8 mouse cellular contexts compared by ENCODE assay signal in the genomic region with DNA sequence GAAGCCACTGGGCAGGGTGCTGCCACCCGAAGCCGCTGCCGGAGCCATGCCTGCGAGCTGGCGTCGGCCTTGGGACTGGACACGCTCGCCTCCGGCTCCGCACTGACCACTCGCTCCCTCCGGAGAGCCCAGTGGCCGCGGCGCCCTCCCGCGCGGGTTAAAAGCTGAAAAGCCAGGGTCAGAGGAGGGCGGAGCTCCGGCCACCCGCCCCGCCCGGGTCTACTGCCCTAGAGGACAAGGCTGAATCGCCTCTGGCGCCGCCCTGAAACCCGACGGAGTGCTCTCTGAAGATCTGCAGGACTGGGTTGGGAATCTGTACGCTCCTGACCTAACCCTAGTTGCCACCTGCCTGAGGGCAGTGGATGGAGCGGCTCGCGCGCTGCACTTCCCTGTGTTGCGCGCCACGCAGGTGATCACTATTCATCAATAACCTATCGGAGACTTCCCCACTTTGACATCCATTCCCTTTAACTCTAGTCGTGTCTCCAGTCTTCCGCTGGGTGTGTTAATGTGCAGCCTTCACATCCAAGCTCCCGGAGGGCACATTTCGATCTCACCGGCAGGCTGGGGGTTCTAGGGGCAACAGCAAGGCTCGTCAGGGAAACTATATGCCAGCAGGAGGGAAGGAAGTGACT. TPM values are rescaled to one million over a fixed set of nuclear protein-coding genes. Genes with fewer than 3 reads are reported as not detected.
DNase-seq lines count a peak whose midpoint lies in the region; ATAC-seq and TF ChIP-seq lines count a peak whose summit lies in the region.

Gene Mal, minus strand, starts transcription at position 610 of the 635 bp plus-strand sequence.

- DNase-seq in R1 (ENCODE audit: low read depth, low spot score) = peak; percentile 27
- peak; percentile 18 for DNase-seq in cerebellum, adult 8-10 months
- DNase-seq in gastrocnemius, postnatal 10 days = peak; percentile 41
- DNase-seq in intestine, embryonic 14.5 days (ENCODE audit: low spot score) = peak; percentile 57
- peak; percentile 24 to 34 for DNase-seq in left cerebral cortex, adult 2 months (ENCODE audit: extremely low spot score in 1 of 2, low spot score in 2 of 2)
- peak; percentile 64 for DNase-seq in lung, postnatal 25 days (ENCODE audit: low spot score)
- DNase-seq in c-Kit-positive CD71-positive TER-119-positive erythroid progenitor cells, embryonic 14.5 days (ENCODE audit: low spot score) = no peak

- H3K9me3 ChIP-seq in intestine, embryonic 14.5 days (ENCODE audit: control insufficient read depth, low read length) = no peaks in the 10 kb centered on the region

- peak within 1 kb of the TSS; percentile 34 for H3K4me3 ChIP-seq in intestine, embryonic 14.5 days (ENCODE audit: low read depth, low read length)
- H3K4me3 ChIP-seq in left cerebral cortex, adult 2 months = peak within 1 kb of the TSS; percentile 43
- H3K4me3 ChIP-seq in small intestine, adult 2 months (ENCODE audit: low read depth, low read length) = peak within 1 kb of the TSS; percentile 52

- H3K4me1 ChIP-seq in intestine, embryonic 14.5 days (replicated peaks; ENCODE audit: control insufficient read depth, insufficient read depth, low read length) = peaks cover 7% of the 10 kb centered on the region; the same call in 1 of the 2 replicates
- H3K4me1 ChIP-seq in small intestine, adult 2 months (ENCODE audit: control insufficient read depth, insufficient read depth, insufficient read length, low read length) = peaks cover 4% of the 10 kb centered on the region; the same call in 1 of the 2 replicates

- no peak within 1 kb of the TSS for H3K9ac ChIP-seq in intestine, embryonic 14.5 days (ENCODE audit: low read length)

- no peaks in the 10 kb centered on the region for H3K36me3 ChIP-seq in intestine, embryonic 14.5 days (ENCODE audit: control insufficient read depth, insufficient read depth, low read length)
- H3K36me3 ChIP-seq in small intestine, adult 2 months (ENCODE audit: control insufficient read depth, insufficient read depth, low read length) = no peaks in the 10 kb centered on the region

- peaks cover 56% of the 10 kb centered on the region for H3K27me3 ChIP-seq in intestine, embryonic 14.5 days (replicated peaks; ENCODE audit: control insufficient read depth, insufficient read depth, low read length)
- peaks cover 27% of the 10 kb centered on the region for H3K27me3 ChIP-seq in small intestine, adult 2 months (ENCODE audit: control insufficient read depth, insufficient read depth, low read length)

- WGBS in intestine, embryonic 14.5 days = under 1% methylated on average over 43 of the region's 43 CpGs
- 1% methylated on average over 43 of the region's 43 CpGs for WGBS in small intestine, adult 2 months

- intact Hi-C loops in left cerebral cortex, adult 2 months (cut with DNase I) = no loop called here

- ATAC-seq in intestine, embryonic 14.5 days (replicated peaks; ENCODE audit: low FRiP score, low TSS enrichment, low read depth) = no peak

- no peak for TF ChIP-seq POLR2A in small intestine, adult 2 months (IDR thresholded peaks at IDR 0.05; ENCODE audit: low read depth, low read length)

- H3K27ac ChIP-seq in intestine, embryonic 14.5 days (ENCODE audit: low read depth) = no peak within 1 kb of the TSS
- peak within 1 kb of the TSS; percentile 75 for H3K27ac ChIP-seq in left cerebral cortex, adult 2 months
- no peak within 1 kb of the TSS for H3K27ac ChIP-seq in small intestine, adult 2 months (ENCODE audit: insufficient read depth, low read depth, low read length)

- peak within 1 kb of the TSS; percentile 59 for H3K4me2 ChIP-seq in intestine, embryonic 14.5 days (ENCODE audit: low read length)

- TF ChIP-seq CTCF in left cerebral cortex, adult 2 months (IDR thresholded peaks at IDR 0.05) = no peak; the same call in 1 of the 2 replicates
- TF ChIP-seq CTCF in small intestine, adult 2 months (IDR thresholded peaks at IDR 0.05; ENCODE audit: extremely low read depth, insufficient read length, insufficient replicate concordance, low read depth, low read length) = no peak

RNA-seq across cellular contexts. Expression of gene Mal, which starts in this region (rescaled TPM):
- 10 to 100 TPM; 14.7 to 24.5 TPM for total RNA-seq in gastrocnemius, postnatal 10 days (2021)
- polyA plus RNA-seq in intestine, embryonic 14.5 days (2014; fragmentation: Nextera tagmentation; extraction: Ambion mirVana) = 0.60 and 0.81 TPM in 2 replicates
- 10 to 100 TPM; 59.8 to 65.0 TPM for total RNA-seq in left cerebral cortex, adult 2 months (2021)
- 0.37 and 17.1 TPM in 2 replicates for polyA plus RNA-seq in small intestine, adult 2 months (2012; rRNA removed)

Comparison
In these comparisons a context has a peak if more than half of its experiments do, and no peak if none do; other contexts are left out.
1. Peak in DNase-seq, H3K4me3 ChIP-seq and H3K4me2 ChIP-seq in intestine, embryonic 14.5 days; RNA of the gene not detected or under 1 TPM.